Mouse (Mus musculus) liver, postnatal 0 days (tissue): ENCODE measurements around the gene Klra3.
"Not testable (repeated sequence)": the region's sequence is repeated elsewhere in the genome, so short reads cannot be mapped to it uniquely, and the experiment has no call there.

Experiments used
- CTCF ChIP-seq: sonication (generic); IDR thresholded peaks from 2 replicates; pipeline ENCODE4 v1.5.1; 2016; ENCODE audit warnings: antibody characterized with exemption, low read depth
- EP300 ChIP-seq: IDR thresholded peaks from 2 replicates; pipeline ENCODE4 v1.6.1; 2016; ENCODE audit warnings: antibody characterized with exemption, low read depth, mild to moderate bottlenecking

DNA sequence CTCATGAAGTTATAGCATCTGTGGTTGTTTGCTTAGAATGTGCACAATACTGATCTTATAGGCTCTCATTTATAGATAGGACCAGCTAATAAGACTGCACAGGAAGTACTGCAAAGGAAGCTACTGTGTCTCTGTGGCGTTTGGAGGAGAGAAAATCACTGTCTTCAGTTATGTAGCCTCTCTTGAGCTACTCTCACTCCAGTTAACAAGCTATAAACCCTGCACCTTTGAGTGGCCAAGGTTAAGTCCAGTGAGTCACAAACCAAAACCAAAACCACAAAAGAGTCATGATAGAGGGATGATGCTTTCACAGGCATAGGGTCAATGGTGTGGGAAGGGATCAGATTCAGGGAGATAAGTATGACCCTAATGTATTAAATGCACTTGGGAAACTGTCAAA is 8.0 kb upstream of the Klra3 start:
- TF ChIP-seq CTCF, EP300: not testable (repeated sequence)
